Mouse (Mus musculus): ENCODE measurements around the gene Creld2. TPM values are rescaled to one million over a fixed set of nuclear protein-coding genes. Genes with fewer than 3 reads are reported as not detected.

The Creld2 gene
- polyA plus RNA-seq, 1 experiment from 2014 or later: 63.6 TPM

DNA sequence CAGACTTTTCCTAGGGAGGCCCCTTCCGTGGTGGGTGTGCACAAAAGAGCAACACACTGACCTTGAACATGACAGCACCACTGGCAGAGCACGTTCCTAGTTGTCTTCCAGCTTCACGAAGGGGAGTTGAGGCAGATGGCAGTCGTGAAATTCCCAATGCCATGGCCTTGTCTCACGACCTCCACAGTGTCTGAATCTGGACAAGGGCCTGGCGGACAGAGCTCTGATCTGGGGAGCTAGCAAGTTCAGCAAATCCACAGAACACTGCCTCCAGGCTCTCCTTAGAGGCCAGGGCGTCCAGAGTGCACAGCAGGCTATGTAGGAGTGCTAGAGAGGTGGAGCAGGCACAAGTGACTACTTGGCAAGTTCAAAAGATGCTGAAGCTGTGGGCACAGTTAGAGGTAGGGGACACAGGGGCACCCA lies 47.5 kb downstream of the Creld2 start:
- DNase-seq (ENCODE audit: low spot score): no peak

DNA sequence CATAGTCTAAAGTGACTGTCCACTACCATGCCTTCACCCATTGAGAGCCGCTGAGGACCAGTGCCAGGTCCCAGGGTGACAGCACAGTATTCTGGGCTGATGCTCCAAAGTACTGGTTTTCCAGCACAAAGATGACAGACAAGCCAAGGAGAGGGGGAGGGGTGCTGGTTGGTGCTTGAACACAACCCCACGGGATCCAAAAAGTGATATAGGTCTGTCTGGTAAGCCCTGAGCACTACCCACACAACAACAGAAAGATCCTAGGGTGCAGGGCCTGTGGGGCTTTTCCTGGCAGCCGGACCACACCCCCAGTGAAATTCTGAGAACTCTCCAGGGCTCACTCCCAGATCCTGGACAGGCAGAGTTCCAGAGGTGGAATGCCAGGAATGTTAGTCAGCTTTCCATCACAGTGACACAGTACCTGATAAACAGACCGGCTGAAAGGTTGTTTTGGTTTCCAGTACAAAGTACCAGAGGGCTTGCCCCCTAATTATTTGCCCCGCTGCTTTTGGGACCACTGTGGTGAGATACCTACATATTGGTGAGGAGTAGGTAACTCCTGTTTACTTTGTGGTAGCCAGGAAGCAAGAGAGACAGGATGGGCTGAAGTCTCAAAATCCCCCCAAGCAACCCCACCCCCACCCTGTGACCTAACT lies 48.0 kb downstream of the Creld2 start:
- no peak for DNase-seq (ENCODE audit: low spot score)

DNA sequence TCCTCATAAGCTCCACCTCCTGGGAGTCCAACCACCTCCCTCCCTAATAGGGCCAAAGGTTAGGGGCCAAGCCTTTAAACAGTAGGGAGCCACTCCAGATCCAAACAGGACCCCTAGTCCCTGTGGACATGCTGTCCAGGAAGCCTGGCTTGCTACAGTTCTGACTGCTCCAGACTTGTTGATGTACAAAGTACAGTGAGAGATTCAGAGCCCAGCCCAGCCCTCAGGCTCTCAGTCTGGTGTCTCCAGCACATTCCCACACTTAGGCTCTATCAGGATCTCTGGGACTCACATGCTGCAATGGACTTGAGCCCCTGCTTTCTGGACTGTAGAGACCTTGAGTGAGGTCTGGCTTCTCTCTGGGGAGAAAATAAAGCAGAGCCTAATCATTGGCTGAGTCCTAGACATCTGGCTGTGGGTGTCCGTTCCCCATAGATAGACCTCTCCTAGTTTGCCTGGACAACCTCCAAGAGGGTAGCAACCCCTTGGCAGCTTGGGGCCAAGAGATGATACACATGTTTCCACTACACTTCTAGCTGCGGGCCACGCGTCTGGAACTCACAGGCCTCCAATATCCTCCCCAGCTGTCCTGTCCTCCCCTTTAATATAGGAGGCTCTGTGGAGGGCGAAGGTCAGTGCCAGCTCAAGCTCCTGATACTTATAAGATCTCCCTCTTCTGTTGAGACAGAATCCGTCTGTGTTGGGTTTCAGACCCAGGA lies 48.7 kb downstream of the Creld2 start:
- no peak for DNase-seq (ENCODE audit: low spot score)

DNA sequence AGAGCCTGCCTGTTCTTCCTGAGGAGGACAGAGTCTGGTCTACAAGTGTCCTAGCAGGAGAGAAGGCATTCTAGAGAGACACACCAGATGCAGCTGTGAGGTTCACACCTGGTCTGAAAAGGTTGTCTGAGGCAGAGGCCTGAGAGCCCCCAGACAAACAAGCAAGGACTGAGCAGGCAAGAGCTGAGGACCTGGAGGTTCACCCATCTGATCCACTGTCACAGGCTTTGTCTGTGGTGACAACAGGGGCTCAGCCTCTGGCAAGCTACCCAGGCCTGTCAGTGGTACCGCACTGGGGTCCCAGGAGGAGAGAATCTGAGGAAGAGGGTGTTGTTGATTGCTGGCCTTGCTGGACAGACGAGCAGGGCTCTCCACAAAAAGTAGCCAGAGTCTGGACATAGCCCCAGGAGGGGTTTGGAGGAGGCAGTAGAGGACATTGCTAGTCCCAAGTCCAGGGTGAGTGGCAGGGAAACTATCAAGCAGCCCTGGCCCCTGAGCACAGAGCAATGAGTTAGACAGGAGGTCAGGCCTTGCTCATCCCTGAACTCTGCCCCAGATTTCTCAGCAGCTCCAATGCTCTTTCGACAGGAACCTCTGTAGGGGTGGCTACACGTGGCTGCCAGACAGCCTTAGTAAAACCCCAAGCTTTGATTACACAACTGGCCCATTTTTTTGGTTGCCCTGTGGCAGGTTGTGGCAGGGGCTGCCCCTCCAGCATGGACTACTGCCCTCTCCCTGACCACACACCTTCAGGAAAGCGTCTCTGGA lies 51.2 kb downstream of the Creld2 start:
- DNase-seq (ENCODE audit: low spot score): no peak

DNA sequence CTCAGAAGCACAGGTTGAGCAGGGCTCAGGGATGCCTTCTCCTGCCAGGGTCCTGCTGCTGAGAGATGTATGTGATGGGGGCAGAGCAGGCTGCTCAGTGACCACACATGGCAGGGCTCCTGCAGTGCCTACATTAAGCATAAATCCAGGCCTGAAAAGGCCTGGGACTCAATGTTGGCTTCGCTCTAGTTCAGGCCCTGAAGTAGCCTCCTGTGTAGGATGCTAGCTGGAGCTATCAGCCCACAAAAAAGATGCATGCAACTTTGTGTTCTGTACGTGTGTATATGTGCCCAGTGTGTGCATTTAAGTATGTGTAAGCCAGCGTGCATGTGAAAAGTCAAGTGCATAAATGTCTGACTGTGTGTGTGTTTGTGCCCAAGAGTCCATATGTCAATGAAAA lies 54.6 kb downstream of the Creld2 start:
- DNase-seq (ENCODE audit: low spot score): no peak

DNA sequence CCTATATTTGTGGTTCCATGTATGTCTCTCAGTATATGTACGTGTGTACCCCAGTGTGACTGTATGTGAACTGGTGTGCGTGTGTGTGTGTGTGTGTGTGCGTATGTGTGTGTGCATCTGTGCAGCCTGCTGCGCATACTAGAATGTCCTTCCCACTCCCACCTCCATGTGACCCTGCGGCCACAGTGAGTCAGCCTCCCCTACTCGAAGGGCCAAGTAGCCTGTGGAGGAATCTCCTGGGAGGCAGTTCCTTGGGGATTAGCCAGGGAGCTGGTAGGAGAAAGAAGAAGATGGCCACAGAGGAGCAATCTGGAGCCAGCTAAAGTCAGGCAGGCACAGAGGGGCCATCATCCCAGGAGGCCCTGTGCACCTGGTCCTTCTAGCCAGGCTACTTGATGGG lies 55.0 kb downstream of the Creld2 start:
- no peak for DNase-seq (ENCODE audit: low spot score)

DNA sequence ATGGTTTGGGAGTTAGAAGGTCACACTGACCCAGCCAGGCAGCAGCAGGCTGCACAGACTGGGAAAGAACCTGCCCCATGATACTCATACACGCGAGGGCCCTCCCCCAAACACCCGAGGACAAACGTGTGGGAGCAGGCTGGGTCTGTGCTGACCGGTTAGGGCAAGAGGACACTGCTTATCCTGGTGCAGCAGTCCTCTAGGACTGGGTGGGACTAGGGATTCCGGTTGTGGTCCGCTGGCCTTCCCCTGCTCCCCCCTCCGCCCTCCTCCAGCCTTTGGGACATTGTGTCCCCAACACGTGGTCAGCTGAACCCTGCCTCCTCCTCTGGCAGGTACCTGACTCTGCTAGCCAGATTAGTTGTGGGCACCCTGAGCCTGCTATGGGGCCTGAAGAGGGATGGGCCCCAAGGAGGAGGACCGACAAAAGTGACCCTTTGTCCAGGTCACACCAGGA lies 56.2 kb downstream of the Creld2 start:
- no peak for DNase-seq (ENCODE audit: low spot score)

Other genes starting within 250 kb of the Creld2 start
- not detected in 2 replicates for gene Zdhhc25, start 219.3 kb upstream of the Creld2 start, polyA plus RNA-seq (2015; fragmentation: Nextera tagmentation; extraction: Ambion mirVana)
- 19.6 and 25.1 TPM in 2 replicates for gene Brd1, start 85.4 kb upstream of the Creld2 start, polyA plus RNA-seq (2015; fragmentation: Nextera tagmentation; extraction: Ambion mirVana)
- gene Zbed4, start 68.0 kb upstream of the Creld2 start, polyA plus RNA-seq (2015; fragmentation: Nextera tagmentation; extraction: Ambion mirVana): 26.6 and 27.5 TPM in 2 replicates
- gene Alg12, start 328 bp upstream of the Creld2 start, polyA plus RNA-seq (2015; fragmentation: Nextera tagmentation; extraction: Ambion mirVana): 6.4 and 7.4 TPM in 2 replicates
- gene Pim3, start 42.5 kb downstream of the Creld2 start, polyA plus RNA-seq (2015; fragmentation: Nextera tagmentation; extraction: Ambion mirVana): 40.2 and 43.8 TPM in 2 replicates
- not detected in 2 replicates for gene Ttll8, start 134.8 kb downstream of the Creld2 start, polyA plus RNA-seq (2015; fragmentation: Nextera tagmentation; extraction: Ambion mirVana)
- gene Mlc1, start 159.4 kb downstream of the Creld2 start, polyA plus RNA-seq (2015; fragmentation: Nextera tagmentation; extraction: Ambion mirVana): 0.08 TPM in 1 of 2 replicates, not detected in the other
- 0.22 TPM in 1 of 2 replicates, not detected in the other for gene Mov10l1, start 163.3 kb downstream of the Creld2 start, polyA plus RNA-seq (2015; fragmentation: Nextera tagmentation; extraction: Ambion mirVana)
- 0.04 and 0.06 TPM in 2 replicates for gene Panx2, start 240.1 kb downstream of the Creld2 start, polyA plus RNA-seq (2015; fragmentation: Nextera tagmentation; extraction: Ambion mirVana)